In genomic region chr2:74726551-74726950, GRCm38 (mm10) we compare ENCODE assay signal across 8 mouse cellular contexts. TPM values are rescaled to one million over a fixed set of nuclear protein-coding genes. Genes with fewer than 3 reads are reported as not detected.
DNase-seq lines count a peak whose midpoint lies in the region; ATAC-seq and TF ChIP-seq lines count a peak whose summit lies in the region.

Gene Gm28230 (plus strand): TSS chr2:74726728.

- H3K9me3 ChIP-seq in heart, postnatal 0 days (replicated peaks; ENCODE audit: control insufficient read depth, low read length): no peaks in the 10 kb centered on the region
- H3K9me3 ChIP-seq in limb, embryonic 11.5 days (ENCODE audit: control insufficient read depth, low read length): no peaks in the 10 kb centered on the region

- peak; percentile 80 for DNase-seq in kidney, adult 11 months
- DNase-seq in kidney, postnatal 10 days: no peak
- DNase-seq in heart, postnatal 0 days (ENCODE audit: low spot score): no peak
- DNase-seq in limb, embryonic 11.5 days (ENCODE audit: low spot score): no peak
- no peak for DNase-seq in thymus, postnatal 0 days (ENCODE audit: low spot score)
- DNase-seq in gastrocnemius, adult 8-10 months (ENCODE audit: low spot score in 2 of 2): no peak
- no peak for DNase-seq in urinary bladder, adult 2 months (ENCODE audit: low spot score)

- no peaks in the 10 kb centered on the region for H3K4me1 ChIP-seq in heart, postnatal 0 days (ENCODE audit: control insufficient read depth, insufficient read depth)
- peaks cover 53% of the 10 kb centered on the region for H3K4me1 ChIP-seq in limb, embryonic 11.5 days (ENCODE audit: control insufficient read depth, insufficient read depth, low read length)
- H3K4me1 ChIP-seq in small intestine, adult 2 months (ENCODE audit: control insufficient read depth, insufficient read depth, insufficient read length, low read length): peaks cover 6% of the 10 kb centered on the region

- no peak within 1 kb of the TSS for H3K9ac ChIP-seq in heart, postnatal 0 days (replicated peaks; ENCODE audit: low read depth, low read length)
- H3K9ac ChIP-seq in limb, embryonic 11.5 days (ENCODE audit: low read length): peak within 1 kb of the TSS; percentile 47

- H3K4me3 ChIP-seq in heart, postnatal 0 days (ENCODE audit: low read depth, low read length): peak within 1 kb of the TSS; percentile 21
- H3K4me3 ChIP-seq in limb, embryonic 11.5 days (ENCODE audit: low read depth, low read length): peak within 1 kb of the TSS; percentile 39
- H3K4me3 ChIP-seq in small intestine, adult 2 months (ENCODE audit: low read depth, low read length): peak within 1 kb of the TSS; percentile 23

- no peak for TF ChIP-seq CTCF in heart, postnatal 0 days (IDR thresholded peaks at IDR 0.05; ENCODE audit: low read depth)
- no peak for TF ChIP-seq CTCF in small intestine, adult 2 months (IDR thresholded peaks at IDR 0.05; ENCODE audit: extremely low read depth, insufficient read length, insufficient replicate concordance, low read depth, low read length)

- no peak for TF ChIP-seq POLR2A in small intestine, adult 2 months (IDR thresholded peaks at IDR 0.05; ENCODE audit: low read depth, low read length)

- WGBS in heart, postnatal 0 days: 8% methylated on average over 5 of the region's 5 CpGs
- 28% methylated on average over 5 of the region's 5 CpGs for WGBS in limb, embryonic 11.5 days
- 48% methylated on average over 5 of the region's 5 CpGs for WGBS in small intestine, adult 2 months

- peaks cover 99% of the 10 kb centered on the region for H3K27me3 ChIP-seq in heart, postnatal 0 days (ENCODE audit: control insufficient read depth, insufficient read depth, low read length)
- peaks cover 45% of the 10 kb centered on the region for H3K27me3 ChIP-seq in limb, embryonic 11.5 days (ENCODE audit: control insufficient read depth, insufficient read depth, low read length)
- H3K27me3 ChIP-seq in small intestine, adult 2 months (ENCODE audit: control insufficient read depth, insufficient read depth, low read length): peaks cover 40% of the 10 kb centered on the region

- no peaks in the 10 kb centered on the region for H3K36me3 ChIP-seq in heart, postnatal 0 days (replicated peaks; ENCODE audit: control insufficient read depth, insufficient read depth, low read length)
- no peaks in the 10 kb centered on the region for H3K36me3 ChIP-seq in limb, embryonic 11.5 days (ENCODE audit: control insufficient read depth, insufficient read depth, low read length)
- H3K36me3 ChIP-seq in small intestine, adult 2 months (ENCODE audit: control insufficient read depth, insufficient read depth, low read length): no peaks in the 10 kb centered on the region

- H3K4me2 ChIP-seq in heart, postnatal 0 days (ENCODE audit: low read depth, low read length): peak within 1 kb of the TSS; percentile 50
- peak within 1 kb of the TSS; percentile 90 for H3K4me2 ChIP-seq in limb, embryonic 11.5 days (ENCODE audit: low read depth, severe bottlenecking)

- no peak for TF ChIP-seq EP300 in heart, postnatal 0 days (IDR thresholded peaks at IDR 0.05; ENCODE audit: low read depth)

- ATAC-seq in heart, postnatal 0 days (ENCODE audit: insufficient read depth, low read depth): no peak
- no peak for ATAC-seq in limb, embryonic 11.5 days (ENCODE audit: insufficient number of reproducible peaks, low FRiP score, low TSS enrichment, low read depth)

- H3K27ac ChIP-seq in heart, postnatal 0 days (ENCODE audit: low read depth): no peak within 1 kb of the TSS
- no peak within 1 kb of the TSS for H3K27ac ChIP-seq in limb, embryonic 11.5 days (replicated peaks; ENCODE audit: low read depth, low read length)
- no peak within 1 kb of the TSS for H3K27ac ChIP-seq in small intestine, adult 2 months (ENCODE audit: insufficient read depth, low read depth, low read length)

RNA-seq across cellular contexts. Expression of gene Gm28230, which starts in this region (rescaled TPM):
- total RNA-seq in heart, postnatal 0 days (2014; rRNA removed; ENCODE audit: low replicate concordance): 1.6 TPM in 1 of 2 replicates, not detected in the other
- polyA plus RNA-seq in heart, postnatal 0 days (2015; fragmentation: Nextera tagmentation; extraction: Ambion mirVana): not detected in 2 replicates
- 0.45 and 0.55 TPM in 2 replicates for polyA plus RNA-seq in limb, embryonic 11.5 days (2014; fragmentation: Nextera tagmentation; extraction: Ambion mirVana)
- polyA plus RNA-seq in small intestine, adult 2 months (2012; rRNA removed): 0.04 and 0.10 TPM in 2 replicates
- polyA plus RNA-seq in thymus, postnatal 0 days (2015; fragmentation: Nextera tagmentation; extraction: Ambion mirVana): not detected in 2 replicates
- total RNA-seq in gastrocnemius, adult 8-10 months (2022): under 1 TPM in 1 of 4 experiments, not detected in 3; 0.31 TPM
- 8.8 and 10.0 TPM in 2 replicates for polyA plus RNA-seq in urinary bladder, adult 2 months (2012; rRNA removed)
